Mouse (Mus musculus) MN1 (cell line): ENCODE results near the gene Fetub.
A peak's percentile ranks its signal among the peaks of the same experiment; 100 is the strongest.

Source experiments
- DNase-seq: peaks from one replicate; pipeline ENCODE4 v3.0.0-alpha.2; 2016; ENCODE audit warnings: low spot score

The Fetub gene

DNA sequence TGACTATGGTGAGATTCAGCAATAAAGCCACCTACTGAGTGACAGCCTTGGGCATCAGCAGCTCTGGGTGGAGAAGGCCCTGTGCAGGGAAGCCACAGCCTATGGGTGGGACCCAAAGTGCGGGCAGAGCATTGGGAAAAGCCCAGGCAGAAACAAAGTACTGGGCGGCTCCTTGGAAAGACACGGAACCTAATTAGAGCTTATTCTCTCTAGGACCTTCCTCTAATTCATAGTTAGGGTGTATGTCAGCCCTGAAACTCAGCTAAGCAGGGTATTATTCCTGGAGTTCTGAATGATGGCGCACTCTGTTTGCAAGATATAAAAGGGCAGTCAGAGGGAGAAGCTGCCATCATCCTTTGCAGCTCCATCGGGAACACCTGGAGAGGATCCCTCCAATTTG lies at the start of gene Fetub:
Gene Fetub (plus strand): TSS at position 301 of the 400 bp plus-strand sequence.
- DNase-seq: no peak

- no peak for DNase-seq
These were observed 45.7 kb upstream of the Fetub start for GRCm38 (mm10) chr16:22872397-22872796.

GRCm38 (mm10) chr16:22873369-22873768 lies 44.8 kb upstream of the Fetub start:
- no peak for DNase-seq

DNA sequence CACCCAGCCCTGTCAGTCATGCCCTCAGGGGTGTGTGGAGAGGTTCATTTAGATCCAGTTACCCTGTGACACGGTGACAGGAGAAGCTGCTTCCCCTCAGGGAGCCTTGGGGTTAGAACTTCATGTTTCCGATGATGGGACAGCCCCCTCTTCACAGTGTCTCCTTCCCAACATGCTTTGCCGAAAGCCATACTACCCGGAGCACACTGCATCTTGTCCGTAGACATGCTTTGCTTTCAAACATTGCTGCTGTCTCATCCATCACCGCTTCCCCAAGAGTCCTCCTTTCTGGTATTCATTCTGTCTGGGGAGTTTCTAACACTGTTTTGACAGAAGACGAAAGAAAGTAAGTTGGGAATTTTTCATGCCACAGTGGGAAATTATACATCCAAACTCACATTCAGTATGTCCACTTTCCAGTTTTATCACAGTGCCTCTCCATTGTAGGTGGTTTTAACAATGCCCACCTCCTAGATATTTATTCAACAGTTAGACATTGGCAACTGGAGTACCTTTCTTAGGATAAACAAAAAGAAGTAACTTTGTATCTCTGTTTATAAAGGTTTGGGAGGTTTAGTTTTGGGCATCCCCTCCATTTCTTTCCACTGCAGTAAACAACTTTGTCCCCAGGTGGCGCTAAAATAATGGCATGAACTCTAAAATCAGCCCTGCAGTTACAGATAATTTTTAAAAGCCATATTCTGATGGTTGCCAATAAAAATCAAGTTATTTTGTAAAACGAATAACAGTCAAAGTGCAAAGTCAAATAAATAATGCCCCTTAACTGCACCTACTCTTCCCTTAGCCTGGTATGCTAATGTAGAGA lies 41.7 kb upstream of the Fetub start:
- DNase-seq: peak; percentile 46

DNA sequence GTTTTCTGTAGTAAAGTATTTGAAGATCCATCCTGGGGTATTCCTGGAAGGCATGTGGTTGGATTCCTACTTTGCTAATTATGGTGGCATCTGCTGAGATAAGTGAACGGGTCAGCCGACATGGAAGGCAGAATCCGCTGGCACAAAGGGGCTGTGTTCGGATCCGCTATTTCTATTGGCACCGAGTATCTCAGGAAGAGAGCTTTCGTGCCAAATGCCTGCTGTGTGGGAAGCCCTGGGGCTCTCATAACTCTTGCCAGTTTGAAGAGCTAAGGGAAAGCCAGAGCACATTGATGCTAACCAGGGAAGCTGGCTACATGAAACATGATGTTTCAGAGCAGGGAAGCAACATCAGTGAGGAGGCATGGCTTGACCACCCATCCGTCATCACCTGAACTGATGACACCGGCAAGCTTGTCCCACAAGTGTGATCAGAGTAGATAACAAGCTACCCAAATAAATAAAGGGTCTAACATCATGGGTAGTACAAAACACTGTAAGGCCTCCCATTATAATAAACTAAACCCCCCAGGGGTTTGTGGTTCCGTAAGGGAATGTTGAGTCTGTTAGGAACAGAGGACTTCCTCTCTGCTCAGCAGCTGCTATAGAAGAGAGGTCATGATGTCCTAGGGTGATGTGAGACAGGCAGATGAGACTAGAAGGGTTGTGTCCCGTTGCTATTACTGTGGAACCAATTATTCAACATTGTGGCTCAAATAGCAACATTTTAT lies 40.3 kb upstream of the Fetub start:
- peak; percentile 24 for DNase-seq

- DNase-seq: no peak
These were observed 39.4 kb upstream of the Fetub start for GRCm38 (mm10) chr16:22878716-22879115.

- peak; percentile 27 for DNase-seq
These were observed 38.1 kb upstream of the Fetub start for GRCm38 (mm10) chr16:22879945-22880595.

DNA sequence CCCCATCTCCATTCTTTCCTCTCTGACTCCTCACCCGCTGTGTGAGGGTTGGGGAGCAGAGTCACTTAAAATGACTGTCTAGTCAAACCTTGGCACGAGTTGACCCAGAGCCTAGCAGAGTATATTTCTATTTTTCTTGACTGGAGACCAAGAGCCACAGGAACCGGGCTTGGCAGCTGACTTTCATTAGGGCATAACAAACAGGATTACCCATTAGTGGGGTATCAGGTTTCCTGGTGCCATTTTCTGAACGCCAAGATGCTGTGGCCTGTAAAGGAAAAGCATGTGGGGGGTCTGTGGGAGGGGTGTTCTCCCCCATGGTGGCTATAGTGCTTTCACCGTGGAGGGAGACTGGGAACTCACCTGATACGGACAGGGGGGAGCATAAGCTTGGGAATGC lies 37.2 kb upstream of the Fetub start:
- DNase-seq: peak; percentile 80

DNA sequence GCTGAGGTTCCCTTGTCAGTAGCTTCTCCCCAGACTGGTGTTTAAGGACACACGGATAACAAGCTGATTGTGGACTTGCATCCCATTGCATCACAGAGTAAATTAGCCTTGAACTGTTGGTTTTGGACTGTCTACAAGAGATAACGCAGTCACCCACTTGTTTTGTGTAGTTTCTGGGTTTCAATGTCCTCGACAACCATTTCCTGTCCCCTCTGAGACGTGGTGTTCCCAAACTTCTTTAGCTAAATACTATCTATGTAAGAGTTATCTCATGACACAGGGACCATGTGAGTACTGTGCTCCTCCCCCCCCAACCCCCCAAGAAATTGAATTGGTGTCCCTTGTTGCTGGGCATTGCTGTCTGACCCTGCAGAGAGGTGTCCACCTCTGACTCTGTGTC lies 36.6 kb upstream of the Fetub start:
- DNase-seq: peak; percentile 61

- DNase-seq: no peak
These were observed 34.7 kb upstream of the Fetub start for GRCm38 (mm10) chr16:22883441-22883840.

DNA sequence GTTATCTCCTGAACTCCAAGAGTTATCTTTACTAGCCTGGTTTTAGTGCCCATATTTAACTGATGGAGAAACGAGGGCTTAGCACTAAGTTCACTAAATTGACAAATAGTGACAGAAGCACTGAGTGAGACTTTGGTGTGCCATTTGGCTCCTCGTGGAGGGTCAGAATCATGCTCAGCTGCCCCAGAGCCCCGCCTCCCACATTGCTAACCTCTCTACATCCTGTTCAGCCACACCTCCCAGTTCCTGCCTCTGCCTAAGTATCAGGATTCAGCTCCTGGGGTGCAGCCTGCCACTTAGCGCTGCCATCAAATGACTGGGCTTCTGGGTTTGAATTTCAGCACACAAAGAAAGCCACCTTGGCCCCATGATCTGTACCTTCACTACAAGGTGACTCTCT lies 32.8 kb upstream of the Fetub start:
- DNase-seq: no peak

GRCm38 (mm10) chr16:22886726-22887125 lies 31.4 kb upstream of the Fetub start:
- DNase-seq: no peak

- no peak for DNase-seq
These were observed 29.3 kb upstream of the Fetub start for GRCm38 (mm10) chr16:22888835-22889234.

- DNase-seq: no peak
These were observed 28.4 kb upstream of the Fetub start for GRCm38 (mm10) chr16:22889716-22890115.

DNA sequence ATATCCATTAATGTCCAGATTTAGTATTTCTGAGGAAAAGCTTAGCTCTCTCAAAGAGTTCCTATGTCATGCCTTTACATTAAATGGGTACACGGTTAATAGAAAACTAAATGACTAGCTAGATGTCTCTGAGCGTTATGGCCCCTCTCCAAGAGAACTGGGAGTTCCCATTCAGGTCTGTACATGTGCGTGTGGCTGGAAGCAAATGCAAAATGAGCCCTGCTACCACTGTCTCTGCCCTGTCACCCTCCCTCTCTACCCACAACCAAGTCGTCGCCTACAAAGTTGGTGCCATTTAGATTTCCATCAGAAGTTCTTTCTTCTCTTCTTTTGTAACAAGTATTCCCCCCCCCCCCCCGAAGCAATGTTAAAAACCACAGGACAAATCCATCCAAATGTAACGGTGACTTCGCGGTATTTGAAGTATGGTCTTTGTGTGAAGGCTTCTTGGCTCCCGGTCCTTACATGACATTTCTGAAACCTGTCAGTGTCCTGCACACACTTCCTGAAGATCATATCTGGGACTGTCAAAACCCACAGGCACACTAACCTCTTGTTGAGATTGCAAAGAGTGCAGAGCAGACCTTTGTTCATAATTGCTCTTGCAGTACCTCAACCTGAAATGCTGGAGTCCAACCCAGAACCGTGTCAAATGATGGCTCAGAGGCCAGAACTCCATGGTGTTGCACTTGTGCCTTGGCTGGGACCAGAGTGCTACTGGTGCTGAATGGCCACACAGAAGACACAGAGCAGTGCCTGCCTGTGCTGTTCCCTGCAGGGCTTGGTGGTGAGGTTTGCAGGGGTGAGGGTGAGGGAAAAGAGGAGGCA lies 27.2 kb upstream of the Fetub start, which contains the start of gene Ahsg:
Gene Ahsg (plus strand): TSS at position 595 of the 828 bp plus-strand sequence.
- no peak for DNase-seq

- no peak for DNase-seq
These were observed 26.4 kb upstream of the Fetub start for GRCm38 (mm10) chr16:22891733-22892154.

GRCm38 (mm10) chr16:22894095-22894494 lies 24.0 kb upstream of the Fetub start:
- no peak for DNase-seq

GRCm38 (mm10) chr16:22896618-22897017 lies 21.5 kb upstream of the Fetub start:
- DNase-seq: no peak

DNA sequence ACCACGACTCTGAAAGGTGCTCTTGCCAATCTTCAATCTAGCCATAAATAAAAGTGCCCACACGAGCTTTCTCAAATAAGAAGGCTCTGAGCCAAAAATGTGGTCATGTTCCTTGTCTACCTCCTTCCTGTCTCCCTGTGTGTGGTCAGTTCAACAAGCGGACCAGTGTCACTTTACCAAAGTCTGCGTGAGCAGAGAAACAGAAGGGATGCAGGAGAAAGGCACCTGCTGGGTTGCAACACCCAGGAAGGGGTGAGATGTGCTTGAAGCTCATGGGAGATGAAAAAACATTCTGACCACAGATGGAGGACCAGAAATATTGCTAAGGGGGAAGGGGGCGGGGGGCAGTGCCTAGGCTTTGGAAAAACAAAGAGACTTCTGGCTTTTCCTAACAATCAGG lies 18.8 kb upstream of the Fetub start:
- DNase-seq: no peak

DNA sequence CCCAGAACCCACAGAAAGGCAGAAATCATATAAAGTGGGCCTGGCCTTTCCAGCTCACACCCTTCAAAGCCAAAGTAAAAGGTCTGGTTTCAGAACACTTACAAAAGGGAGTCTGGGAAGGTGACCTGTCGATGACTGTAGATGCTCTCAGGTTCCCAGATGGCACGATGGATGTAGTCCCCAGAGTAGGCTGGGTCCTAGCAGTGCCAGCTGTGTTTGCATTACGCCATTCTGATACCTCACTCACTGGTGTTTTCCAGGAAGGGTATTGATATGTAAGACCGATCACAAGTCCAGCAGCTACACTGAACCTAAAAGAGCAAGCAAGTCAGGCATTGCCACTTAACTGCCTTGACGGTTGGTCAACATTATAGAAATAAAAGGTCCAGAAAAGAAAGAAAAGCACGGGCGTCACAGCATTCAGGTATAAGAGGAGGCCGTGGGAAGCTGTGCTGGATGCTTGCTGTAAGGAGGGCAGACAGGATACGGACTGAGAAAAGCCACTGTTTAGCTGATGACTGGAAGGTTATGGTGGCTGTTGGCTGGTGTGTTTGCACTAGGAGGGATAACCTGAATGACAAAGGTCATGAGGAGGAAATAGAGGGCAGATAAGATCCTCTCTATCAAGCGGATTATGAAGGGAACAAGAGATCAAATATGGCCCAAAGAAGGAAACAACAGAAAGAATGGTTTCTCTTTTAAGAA lies 18.1 kb upstream of the Fetub start:
- DNase-seq: no peak

DNA sequence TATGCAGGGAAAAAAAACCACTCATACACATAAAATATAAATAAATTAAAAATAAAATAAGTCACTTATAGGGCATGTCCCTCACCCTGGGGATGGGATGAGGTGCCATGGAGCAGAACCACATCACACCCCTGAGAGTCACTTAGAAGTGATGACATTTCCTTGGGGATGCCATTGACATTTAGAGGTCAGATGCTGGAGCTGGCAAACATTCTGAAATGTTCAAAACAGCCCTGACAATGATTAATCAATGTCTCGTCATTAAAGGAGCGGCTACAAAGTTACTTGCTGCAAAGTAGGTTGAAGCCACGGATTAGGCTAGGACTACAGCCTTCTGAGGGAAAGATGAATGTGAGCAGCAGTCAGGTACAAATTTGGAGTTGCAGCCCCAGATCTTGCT lies 16.8 kb upstream of the Fetub start:
- DNase-seq: no peak
